Mouse (Mus musculus): ENCODE measurements around the gene Prr15l. TPM values are rescaled to one million over a fixed set of nuclear protein-coding genes. Genes with fewer than 3 reads are reported as not detected.

Gene Prr15l
- polyA plus RNA-seq, 1 experiment = not detected

DNA sequence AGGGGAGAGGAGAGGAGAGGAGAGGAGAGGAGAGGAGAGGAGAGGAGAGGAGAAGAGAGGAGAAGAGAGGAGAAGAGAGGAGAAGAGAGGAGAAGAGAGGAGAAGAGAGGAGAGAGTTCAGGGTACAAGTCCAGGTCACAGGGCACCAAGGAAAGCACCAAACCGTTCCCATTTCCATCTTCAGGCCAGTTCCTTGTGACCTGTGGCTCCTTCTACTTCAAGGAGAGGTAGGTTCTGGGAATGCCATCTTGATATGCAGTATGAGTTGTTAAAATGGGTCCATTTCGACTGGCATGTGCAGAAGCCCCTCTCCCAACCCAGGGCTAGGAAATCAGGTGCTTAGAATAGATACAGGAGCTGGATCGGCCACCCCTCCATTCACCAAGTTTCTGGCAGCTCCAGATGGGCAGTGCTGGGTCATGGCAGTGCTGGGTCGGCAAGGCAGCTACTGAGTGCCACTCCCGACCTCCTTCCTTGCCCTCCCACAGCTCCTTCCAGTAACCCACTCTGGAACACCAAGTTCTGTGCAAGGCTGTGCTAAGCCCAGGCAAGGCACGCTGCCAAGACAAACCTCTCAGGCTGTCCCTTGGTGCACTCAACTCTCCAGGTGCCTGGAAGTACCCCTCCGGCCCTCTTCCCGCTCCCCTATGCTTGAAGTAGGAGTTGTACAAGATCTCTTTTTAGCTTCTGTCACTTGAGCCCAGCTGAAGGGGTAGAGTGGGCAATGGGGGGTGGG, 3.6 kb downstream of the Prr15l start:
- Histone ChIP-seq H3K4me1 (ENCODE audit: control insufficient read depth, insufficient read depth, low read length) (no peaks in the 10 kb centered on the region), H3K27ac (ENCODE audit: insufficient read depth, low read length) (no peak overlapping the region), H3K4me3 (ENCODE audit: insufficient read depth, low read length) (no peak overlapping the region)
- TF ChIP-seq CTCF (IDR thresholded peaks at IDR 0.05; ENCODE audit: extremely low read depth, insufficient read depth, low read length) (no peak), POLR2A (IDR thresholded peaks at IDR 0.05; ENCODE audit: extremely low read depth, insufficient read depth, low read length) (no peak)

- H3K27ac ChIP-seq (ENCODE audit: insufficient read depth, low read length) = no peak overlapping the region
- no peak overlapping the region for H3K4me3 ChIP-seq (ENCODE audit: insufficient read depth, low read length)
- TF ChIP-seq POLR2A (IDR thresholded peaks at IDR 0.05; ENCODE audit: extremely low read depth, insufficient read depth, low read length) (no peak), CTCF (IDR thresholded peaks at IDR 0.05; ENCODE audit: extremely low read depth, insufficient read depth, low read length) (no peak)
- no peaks in the 10 kb centered on the region for H3K4me1 ChIP-seq (ENCODE audit: control insufficient read depth, insufficient read depth, low read length)
Observed at GRCm38 (mm10) chr11:96933562-96934276, 5.8 kb downstream of the Prr15l start.

DNA sequence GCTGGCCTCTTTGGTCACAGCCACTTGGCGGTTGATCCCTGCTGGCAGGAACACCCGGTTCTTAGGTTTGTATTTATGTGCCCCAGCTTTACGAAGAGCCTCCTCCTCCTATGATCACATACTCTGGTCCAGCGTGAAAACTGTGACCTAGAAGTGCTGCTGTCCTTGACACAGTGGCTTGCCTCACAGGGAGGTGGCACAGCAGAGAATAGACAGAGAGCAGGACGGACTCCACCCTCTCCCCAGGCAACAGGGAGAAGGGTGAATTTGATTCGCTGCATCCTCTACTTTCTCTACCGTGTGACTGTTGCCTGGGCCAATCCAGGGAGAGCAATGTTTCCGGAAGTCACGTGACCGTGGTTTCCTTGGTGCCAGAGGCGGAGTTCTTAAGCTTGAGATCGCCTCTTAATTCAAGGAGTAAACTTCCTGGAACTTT, 7.0 kb downstream of the Prr15l start:
- H3K4me3 ChIP-seq (ENCODE audit: insufficient read depth, low read length) = no peak overlapping the region
- H3K4me1 ChIP-seq (ENCODE audit: control insufficient read depth, insufficient read depth, low read length) = no peaks in the 10 kb centered on the region
- H3K27ac ChIP-seq (ENCODE audit: insufficient read depth, low read length) = no peak overlapping the region
- TF ChIP-seq CTCF (IDR thresholded peaks at IDR 0.05; ENCODE audit: extremely low read depth, insufficient read depth, low read length) (no peak), POLR2A (IDR thresholded peaks at IDR 0.05; ENCODE audit: extremely low read depth, insufficient read depth, low read length) (no peak; the same call in 1 of the 2 replicates)

GRCm38 (mm10) chr11:96935872-96936650, 8.2 kb downstream of the Prr15l start:
- TF ChIP-seq CTCF (IDR thresholded peaks at IDR 0.05; ENCODE audit: extremely low read depth, insufficient read depth, low read length) (no peak), POLR2A (IDR thresholded peaks at IDR 0.05; ENCODE audit: extremely low read depth, insufficient read depth, low read length) (no peak)

GRCm38 (mm10) chr11:96937549-96938425, 9.9 kb downstream of the Prr15l start:
- no peak overlapping the region for H3K27ac ChIP-seq (ENCODE audit: insufficient read depth, low read length)
- no peak for TF ChIP-seq POLR2A (IDR thresholded peaks at IDR 0.05; ENCODE audit: extremely low read depth, insufficient read depth, low read length)
- TF ChIP-seq CTCF (IDR thresholded peaks at IDR 0.05; ENCODE audit: extremely low read depth, insufficient read depth, low read length) = peak; percentile 47
- H3K4me1 ChIP-seq (ENCODE audit: control insufficient read depth, insufficient read depth, low read length) = no peaks in the 10 kb centered on the region
- H3K4me3 ChIP-seq (ENCODE audit: insufficient read depth, low read length) = no peak overlapping the region

More at GRCm38 (mm10) chr11:96935872-96936650, 8.2 kb downstream of the Prr15l start:
- no peaks in the 10 kb centered on the region for H3K4me1 ChIP-seq (ENCODE audit: control insufficient read depth, insufficient read depth, low read length)
- H3K4me3 ChIP-seq (ENCODE audit: insufficient read depth, low read length) = no peak overlapping the region
- no peak overlapping the region for H3K27ac ChIP-seq (ENCODE audit: insufficient read depth, low read length)

GRCm38 (mm10) chr11:96938426-96938800, 10.5 kb downstream of the Prr15l start:
- no peak for TF ChIP-seq CTCF (IDR thresholded peaks at IDR 0.05; ENCODE audit: extremely low read depth, insufficient read depth, low read length)
- TF ChIP-seq POLR2A (IDR thresholded peaks at IDR 0.05; ENCODE audit: extremely low read depth, insufficient read depth, low read length) = no peak
- H3K4me3 ChIP-seq (ENCODE audit: insufficient read depth, low read length) = no peak overlapping the region

DNA sequence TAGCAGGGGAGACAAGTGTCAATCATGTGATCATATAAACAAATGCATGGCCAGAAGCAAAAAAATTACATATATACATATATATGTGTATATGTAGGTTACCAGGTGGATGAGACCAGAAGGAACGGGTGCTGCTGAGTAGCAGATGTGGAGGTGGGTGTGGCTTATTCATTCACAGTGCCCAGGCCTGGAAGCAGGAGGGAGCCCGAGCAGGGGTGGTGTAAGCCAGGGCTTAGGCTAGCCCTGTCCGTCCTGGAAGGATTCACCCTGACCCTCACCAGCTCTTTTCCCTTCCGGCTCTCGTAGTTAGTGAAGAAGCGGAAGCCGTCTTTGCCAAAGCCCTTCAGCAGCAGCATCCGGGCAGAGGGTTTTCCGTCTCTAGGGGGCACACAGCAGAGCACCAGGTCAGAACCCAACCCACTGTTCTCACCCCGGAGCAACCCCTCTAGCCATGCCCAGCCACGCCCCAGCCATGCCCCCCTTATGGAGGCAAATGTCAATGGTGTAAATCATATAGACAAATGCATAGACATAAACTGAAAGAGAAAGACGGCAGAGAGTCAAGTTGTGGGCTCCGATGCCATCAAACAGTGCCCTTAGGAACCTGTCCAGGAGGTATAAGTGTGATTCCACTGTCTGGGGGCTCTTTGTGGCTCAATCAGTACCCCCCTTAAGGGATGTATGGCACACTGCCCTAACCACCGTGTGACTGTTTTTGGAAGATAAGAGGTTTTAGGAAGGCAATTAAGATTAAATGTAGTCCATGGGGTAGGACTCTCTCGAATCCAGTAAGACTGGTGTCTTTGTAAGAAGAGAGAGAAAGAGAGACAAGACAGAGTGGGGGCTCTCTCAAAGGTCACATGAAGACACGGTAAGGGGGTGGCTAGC, 12.9 kb downstream of the Prr15l start:
- Histone ChIP-seq H3K4me3 (ENCODE audit: insufficient read depth, low read length) (no peak overlapping the region), H3K27ac (ENCODE audit: insufficient read depth, low read length) (no peak overlapping the region), H3K4me1 (ENCODE audit: control insufficient read depth, insufficient read depth, low read length) (no peaks in the 10 kb centered on the region; the same call in 1 of the 2 replicates)
- TF ChIP-seq POLR2A (IDR thresholded peaks at IDR 0.05; ENCODE audit: extremely low read depth, insufficient read depth, low read length) = no peak
- no peak for TF ChIP-seq CTCF (IDR thresholded peaks at IDR 0.05; ENCODE audit: extremely low read depth, insufficient read depth, low read length)

More at GRCm38 (mm10) chr11:96938426-96938800, 10.5 kb downstream of the Prr15l start:
- Histone ChIP-seq H3K27ac (ENCODE audit: insufficient read depth, low read length) (no peak overlapping the region), H3K4me1 (ENCODE audit: control insufficient read depth, insufficient read depth, low read length) (no peaks in the 10 kb centered on the region)

DNA sequence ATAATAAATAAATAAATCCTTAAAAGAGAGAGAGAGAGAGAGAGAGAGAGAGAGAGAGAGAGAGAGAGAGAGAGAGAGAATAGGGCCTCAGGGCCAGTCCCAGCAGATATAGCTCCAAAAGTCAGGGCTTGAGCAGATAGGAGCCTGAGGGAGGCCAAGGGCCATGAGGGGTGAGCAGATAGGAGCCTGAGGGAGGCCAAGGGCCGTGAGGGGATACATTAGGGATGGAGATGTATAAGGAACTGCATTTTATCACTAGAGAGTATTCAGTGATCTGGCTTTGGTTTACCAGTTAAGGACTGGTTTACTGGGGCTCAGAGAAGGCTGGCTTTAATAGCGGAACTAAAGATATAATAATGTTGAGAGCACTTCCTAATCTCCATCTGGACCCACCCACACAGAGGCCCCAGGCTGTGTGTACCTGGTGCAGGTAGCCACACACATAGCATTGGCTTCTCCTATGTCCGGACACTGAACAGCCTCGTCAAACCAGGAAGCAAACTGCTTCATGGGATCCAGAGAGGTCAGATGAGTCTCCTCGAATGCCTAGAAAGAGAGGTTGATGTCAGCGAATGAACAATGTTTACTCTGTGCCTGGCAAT, 14.2 kb downstream of the Prr15l start:
- no peak for TF ChIP-seq POLR2A (IDR thresholded peaks at IDR 0.05; ENCODE audit: extremely low read depth, insufficient read depth, low read length)
- TF ChIP-seq CTCF (IDR thresholded peaks at IDR 0.05; ENCODE audit: extremely low read depth, insufficient read depth, low read length) = no peak
- peaks cover 1% of the 10 kb centered on the region; the same call in 1 of the 2 replicates for H3K4me1 ChIP-seq (ENCODE audit: control insufficient read depth, insufficient read depth, low read length)
- no peak overlapping the region for H3K4me3 ChIP-seq (ENCODE audit: insufficient read depth, low read length)
- no peak overlapping the region for H3K27ac ChIP-seq (ENCODE audit: insufficient read depth, low read length)

Data from cortical plate, adult 2 months (tissue).